Mouse (Mus musculus) ES-Bruce4 (cell line): ENCODE measurements around the gene Sfxn5.

Experiments
- EP300 ChIP-seq: IDR thresholded peaks from 2 replicates; pipeline ENCODE4 v1.6.1; 2011; ENCODE audit warnings: low read depth, low read length; ENCODE audit not compliant: insufficient read depth
- POLR2A ChIP-seq: IDR thresholded peaks from one replicate; pipeline ENCODE4 v1.8.1; 2011; ENCODE audit warnings: low read length; ENCODE audit not compliant: insufficient read depth

- no peak for TF ChIP-seq EP300
- no peak for TF ChIP-seq POLR2A
Measured at GRCm38 (mm10) chr6:85304966-85305365, 28.3 kb downstream of the Sfxn5 start.
